Mouse (Mus musculus): ENCODE measurements around the gene Dctn5. TPM values are rescaled to one million over a fixed set of nuclear protein-coding genes. Genes with fewer than 3 reads are reported as not detected.

Gene Dctn5
- polyA plus RNA-seq, 1 experiment from 2014 or later: 146 TPM

- Histone ChIP-seq H3K4me3 (no peak overlapping the region), H3K9ac (no peak overlapping the region), H3K4me2 (replicated peaks) (no peak overlapping the region), H3K9me3 (no peaks in the 10 kb centered on the region), H3K4me1 (no peaks in the 10 kb centered on the region), H3K36me3 (peaks cover 49% of the 10 kb centered on the region), H3K27me3 (replicated peaks) (no peaks in the 10 kb centered on the region), H3K27ac (no peak overlapping the region)
- no peak for ATAC-seq (ENCODE audit: low FRiP score, low read depth)
- 87% methylated on average over 6 of the region's 6 CpGs for WGBS
Observed at GRCm38 (mm10) chr7:122170705-122171104, 37.9 kb downstream of the Dctn5 start.

- H3K4me1 ChIP-seq: no peaks in the 10 kb centered on the region
- peaks cover 39% of the 10 kb centered on the region for H3K36me3 ChIP-seq
- no peak overlapping the region for H3K4me2 ChIP-seq (replicated peaks)
- ATAC-seq (ENCODE audit: low FRiP score, low read depth): no peak
- no peak overlapping the region for H3K4me3 ChIP-seq
- no peak overlapping the region for H3K27ac ChIP-seq
- WGBS: 74% methylated on average over 10 of the region's 10 CpGs
- H3K27me3 ChIP-seq (replicated peaks): no peaks in the 10 kb centered on the region
- no peak overlapping the region for H3K9ac ChIP-seq
- H3K9me3 ChIP-seq: no peaks in the 10 kb centered on the region
Observed at GRCm38 (mm10) chr7:122171613-122172012, 38.8 kb downstream of the Dctn5 start.

GRCm38 (mm10) chr7:122180720-122181119 is 47.9 kb downstream of the Dctn5 start:
- Histone ChIP-seq H3K4me1 (no peaks in the 10 kb centered on the region), H3K9ac (no peak overlapping the region), H3K27me3 (replicated peaks) (no peaks in the 10 kb centered on the region), H3K9me3 (no peaks in the 10 kb centered on the region), H3K4me2 (replicated peaks) (no peak overlapping the region), H3K36me3 (no peaks in the 10 kb centered on the region), H3K4me3 (no peak overlapping the region), H3K27ac (no peak overlapping the region)
- 92% methylated on average over 7 of the region's 7 CpGs for WGBS
- no peak for ATAC-seq (ENCODE audit: low FRiP score, low read depth)

- Histone ChIP-seq H3K4me2 (replicated peaks) (no peak overlapping the region), H3K27ac (no peak overlapping the region), H3K4me1 (no peaks in the 10 kb centered on the region), H3K27me3 (replicated peaks) (no peaks in the 10 kb centered on the region), H3K4me3 (no peak overlapping the region), H3K9me3 (no peaks in the 10 kb centered on the region), H3K9ac (no peak overlapping the region), H3K36me3 (no peaks in the 10 kb centered on the region)
- ATAC-seq (ENCODE audit: low FRiP score, low read depth): no peak
- 70% methylated on average over 5 of the region's 5 CpGs for WGBS
Observed at GRCm38 (mm10) chr7:122184569-122184968, 51.7 kb downstream of the Dctn5 start.

- Histone ChIP-seq H3K9ac (no peak within 1 kb of the TSS), H3K4me1 (no peaks in the 10 kb centered on the region), H3K4me3 (no peak within 1 kb of the TSS), H3K36me3 (no peaks in the 10 kb centered on the region), H3K9me3 (no peaks in the 10 kb centered on the region), H3K4me2 (replicated peaks) (peak within 1 kb of the TSS; percentile 31), H3K27me3 (replicated peaks) (no peaks in the 10 kb centered on the region), H3K27ac (no peak within 1 kb of the TSS)
- ATAC-seq (ENCODE audit: low FRiP score, low read depth): no peak
- WGBS: 18% methylated on average over 17 of the region's 17 CpGs
Observed at GRCm38 (mm10) chr7:122186043-122186442, 53.2 kb downstream of the Dctn5 start, which contains the start of gene Ern2. Gene Ern2, minus strand, starts transcription at chr7:122186207.

GRCm38 (mm10) chr7:122189484-122189883 is 56.6 kb downstream of the Dctn5 start:
- 36% methylated on average over 7 of the region's 7 CpGs for WGBS

GRCm38 (mm10) chr7:122191097-122191496 is 58.3 kb downstream of the Dctn5 start:
- Histone ChIP-seq H3K9ac (no peak overlapping the region), H3K27ac (no peak overlapping the region), H3K4me2 (replicated peaks) (no peak overlapping the region), H3K4me3 (no peak overlapping the region), H3K9me3 (no peaks in the 10 kb centered on the region), H3K36me3 (no peaks in the 10 kb centered on the region), H3K4me1 (no peaks in the 10 kb centered on the region), H3K27me3 (replicated peaks) (no peaks in the 10 kb centered on the region)
- ATAC-seq (ENCODE audit: low FRiP score, low read depth): no peak
- WGBS: 62% methylated on average over 10 of the region's 10 CpGs

More at GRCm38 (mm10) chr7:122189484-122189883, 56.6 kb downstream of the Dctn5 start:
- Histone ChIP-seq H3K9me3 (no peaks in the 10 kb centered on the region), H3K4me1 (no peaks in the 10 kb centered on the region), H3K4me3 (no peak overlapping the region), H3K27me3 (replicated peaks) (no peaks in the 10 kb centered on the region), H3K27ac (no peak overlapping the region), H3K4me2 (replicated peaks) (no peak overlapping the region), H3K9ac (no peak overlapping the region), H3K36me3 (no peaks in the 10 kb centered on the region)
- ATAC-seq (ENCODE audit: low FRiP score, low read depth): no peak

- Histone ChIP-seq H3K9me3 (no peaks in the 10 kb centered on the region), H3K4me1 (no peaks in the 10 kb centered on the region), H3K4me3 (no peak overlapping the region), H3K36me3 (no peaks in the 10 kb centered on the region), H3K4me2 (replicated peaks) (no peak overlapping the region), H3K9ac (no peak overlapping the region), H3K27me3 (replicated peaks) (no peaks in the 10 kb centered on the region), H3K27ac (no peak overlapping the region)
- no peak for ATAC-seq (ENCODE audit: low FRiP score, low read depth)
Observed at GRCm38 (mm10) chr7:122193919-122194318, 61.1 kb downstream of the Dctn5 start.

GRCm38 (mm10) chr7:122196771-122197170 is 63.9 kb downstream of the Dctn5 start:
- no peak for ATAC-seq (ENCODE audit: low FRiP score, low read depth)
- H3K27ac ChIP-seq: no peak overlapping the region

GRCm38 (mm10) chr7:122197306-122197705 is 64.5 kb downstream of the Dctn5 start:
- Histone ChIP-seq H3K4me3 (no peak overlapping the region), H3K36me3 (no peaks in the 10 kb centered on the region), H3K4me1 (no peaks in the 10 kb centered on the region), H3K27ac (no peak overlapping the region), H3K9me3 (no peaks in the 10 kb centered on the region), H3K27me3 (replicated peaks) (no peaks in the 10 kb centered on the region), H3K9ac (no peak overlapping the region), H3K4me2 (replicated peaks) (no peak overlapping the region)
- 40% methylated on average over 4 of the region's 4 CpGs for WGBS
- ATAC-seq (ENCODE audit: low FRiP score, low read depth): no peak

More at GRCm38 (mm10) chr7:122196771-122197170, 63.9 kb downstream of the Dctn5 start:
- Histone ChIP-seq H3K4me1 (no peaks in the 10 kb centered on the region), H3K9me3 (no peaks in the 10 kb centered on the region), H3K27me3 (replicated peaks) (no peaks in the 10 kb centered on the region), H3K4me2 (replicated peaks) (no peak overlapping the region), H3K9ac (no peak overlapping the region), H3K4me3 (no peak overlapping the region), H3K36me3 (no peaks in the 10 kb centered on the region)
- WGBS: 91% methylated on average over 9 of the region's 9 CpGs

Other genes with a start within 250 kb of the Dctn5 start
- gene Cog7, start 151.3 kb upstream of the Dctn5 start, polyA plus RNA-seq (2016; fragmentation: Nextera tagmentation; extraction: Ambion mirVana): 21.8 and 22.2 TPM in 2 replicates
- gene Gga2, start 111.8 kb upstream of the Dctn5 start, polyA plus RNA-seq (2016; fragmentation: Nextera tagmentation; extraction: Ambion mirVana): 81.9 and 82.4 TPM in 2 replicates
- gene Ubfd1, start 65.9 kb upstream of the Dctn5 start, polyA plus RNA-seq (2016; fragmentation: Nextera tagmentation; extraction: Ambion mirVana): 89.0 and 91.2 TPM in 2 replicates
- gene Ears2, start 65.8 kb upstream of the Dctn5 start, polyA plus RNA-seq (2016; fragmentation: Nextera tagmentation; extraction: Ambion mirVana): 12.5 and 12.8 TPM in 2 replicates
- gene Ndufab1, start 31.2 kb upstream of the Dctn5 start, polyA plus RNA-seq (2016; fragmentation: Nextera tagmentation; extraction: Ambion mirVana): 624 and 642 TPM in 2 replicates
- 12.8 and 13.5 TPM in 2 replicates for gene Palb2, start 56 bp upstream of the Dctn5 start, polyA plus RNA-seq (2016; fragmentation: Nextera tagmentation; extraction: Ambion mirVana)
- 93.8 and 101 TPM in 2 replicates for gene Plk1, start 26.4 kb downstream of the Dctn5 start, polyA plus RNA-seq (2016; fragmentation: Nextera tagmentation; extraction: Ambion mirVana)
- 0.25 and 0.47 TPM in 2 replicates for gene Ern2, start 53.2 kb downstream of the Dctn5 start, polyA plus RNA-seq (2016; fragmentation: Nextera tagmentation; extraction: Ambion mirVana)
- 0.39 and 0.50 TPM in 2 replicates for gene Chp2, start 86.5 kb downstream of the Dctn5 start, polyA plus RNA-seq (2016; fragmentation: Nextera tagmentation; extraction: Ambion mirVana)
- gene Prkcb, start 155.7 kb downstream of the Dctn5 start, polyA plus RNA-seq (2016; fragmentation: Nextera tagmentation; extraction: Ambion mirVana): 22.3 and 24.5 TPM in 2 replicates